In genomic region chr4:140592990-140593770, GRCm38 (mm10) we compare ENCODE assay signal across 11 mouse cellular contexts.
DNase-seq lines count a peak whose midpoint lies in the region; ATAC-seq and TF ChIP-seq lines count a peak whose summit lies in the region.
"Had no signal": no experiment of that assay in that cellular context is flagged by ENCODE, and none has a peak within 500 bp of the region (broad histone marks: within the 10 kb centered on the region; RNA-seq: fewer than 3 reads in every experiment).

No protein-coding gene starts in this region.

- H3K9me3 ChIP-seq in hindbrain, embryonic 10.5 days: peaks cover 19% of the 10 kb centered on the region
- no peaks in the 10 kb centered on the region for H3K9me3 ChIP-seq in hindbrain, postnatal 0 days (ENCODE audit: low read length)
- H3K9me3 ChIP-seq in midbrain, embryonic 12.5 days: peaks cover 8% of the 10 kb centered on the region; the same call in 1 of the 2 replicates
- no peaks in the 10 kb centered on the region for H3K9me3 ChIP-seq in midbrain, embryonic 16.5 days (replicated peaks; ENCODE audit: control insufficient read depth, low read length, poor library complexity, severe bottlenecking)
- H3K9me3 ChIP-seq in hindbrain, embryonic 14.5 days (ENCODE audit: control insufficient read depth, low read length): peaks cover 4% of the 10 kb centered on the region; the same call in 1 of the 2 replicates
- 0 out of 2 replicates have a peak, but pooled peaks cover 3% of the 10 kb centered on the region for H3K9me3 ChIP-seq in neural tube, embryonic 15.5 days (replicated peaks)

- H3K36me3 ChIP-seq in hindbrain, embryonic 10.5 days: peaks cover 81% of the 10 kb centered on the region
- H3K36me3 ChIP-seq in hindbrain, postnatal 0 days (ENCODE audit: insufficient read depth, low read length): peaks cover 13% of the 10 kb centered on the region
- peaks cover 60% of the 10 kb centered on the region for H3K36me3 ChIP-seq in midbrain, embryonic 12.5 days
- peaks cover 11% of the 10 kb centered on the region for H3K36me3 ChIP-seq in midbrain, embryonic 16.5 days (ENCODE audit: control insufficient read depth, insufficient read depth, low read length)
- peaks cover 39% of the 10 kb centered on the region for H3K36me3 ChIP-seq in hindbrain, embryonic 14.5 days (replicated peaks; ENCODE audit: control insufficient read depth, insufficient read depth)
- H3K36me3 ChIP-seq in neural tube, embryonic 15.5 days: peaks cover 37% of the 10 kb centered on the region

- TF ChIP-seq CTCF in hindbrain, postnatal 0 days (IDR thresholded peaks at IDR 0.05; ENCODE audit: low read depth): no peak

- peak overlapping the region; percentile 77 for H3K27ac ChIP-seq in hindbrain, embryonic 10.5 days
- H3K27ac ChIP-seq in hindbrain, postnatal 0 days: no peak overlapping the region
- H3K27ac ChIP-seq in midbrain, embryonic 12.5 days (replicated peaks): peak overlapping the region; percentile 1; the same call in 1 of the 2 replicates
- H3K27ac ChIP-seq in midbrain, embryonic 16.5 days (ENCODE audit: low read length): no peak overlapping the region
- no peak overlapping the region for H3K27ac ChIP-seq in hindbrain, embryonic 14.5 days
- H3K27ac ChIP-seq in neural tube, embryonic 15.5 days (replicated peaks): 0 out of 2 replicates have a peak overlapping the region, but pooled peaks have one; percentile 23
- H3K27ac ChIP-seq: forebrain, embryonic 15.5 days; left cerebral cortex, adult 2 months; liver, embryonic 14.5 days had no signal

- peak; percentile 10 for DNase-seq in hindbrain, embryonic 10.5 days (ENCODE audit: low spot score)
- DNase-seq in hindbrain, postnatal 0 days (ENCODE audit: low spot score): no peak
- DNase-seq in hindbrain, embryonic 14.5 days (ENCODE audit: low spot score): no peak
- no peak for DNase-seq in layer of hippocampus, adult 9-11 months
- no peak for DNase-seq in yolk sac, embryonic 10.5 days (ENCODE audit: low spot score)

- 50% methylated on average over 16 of the region's 16 CpGs for WGBS in hindbrain, embryonic 10.5 days
- 56% methylated on average over 16 of the region's 16 CpGs for WGBS in hindbrain, postnatal 0 days
- WGBS in midbrain, embryonic 12.5 days: 66% methylated on average over 16 of the region's 16 CpGs
- 64% methylated on average over 16 of the region's 16 CpGs for WGBS in midbrain, embryonic 16.5 days
- WGBS in hindbrain, embryonic 14.5 days: 51% methylated on average over 16 of the region's 16 CpGs
- WGBS in neural tube, embryonic 15.5 days: 36% methylated on average over 16 of the region's 16 CpGs

- no peak overlapping the region; the same call in 1 of the 2 replicates for H3K9ac ChIP-seq in hindbrain, postnatal 0 days (replicated peaks; ENCODE audit: low read length)
- no peak overlapping the region for H3K9ac ChIP-seq in midbrain, embryonic 12.5 days (replicated peaks)
- no peak overlapping the region for H3K9ac ChIP-seq in midbrain, embryonic 16.5 days (ENCODE audit: low read depth, low read length)
- H3K9ac ChIP-seq in hindbrain, embryonic 14.5 days: no peak overlapping the region
- H3K9ac ChIP-seq in neural tube, embryonic 15.5 days (replicated peaks): 0 out of 2 replicates have a peak overlapping the region, but pooled peaks have one; percentile 10
- H3K9ac ChIP-seq: forebrain, embryonic 15.5 days; liver, embryonic 14.5 days had no signal

- H3K4me3 ChIP-seq in hindbrain, embryonic 10.5 days: no peak overlapping the region
- no peak overlapping the region for H3K4me3 ChIP-seq in hindbrain, postnatal 0 days (ENCODE audit: low read length)
- no peak overlapping the region for H3K4me3 ChIP-seq in midbrain, embryonic 12.5 days
- no peak overlapping the region for H3K4me3 ChIP-seq in midbrain, embryonic 16.5 days (ENCODE audit: low read depth, low read length)
- no peak overlapping the region for H3K4me3 ChIP-seq in hindbrain, embryonic 14.5 days (replicated peaks; ENCODE audit: low read length)
- H3K4me3 ChIP-seq in neural tube, embryonic 15.5 days (replicated peaks): no peak overlapping the region
- H3K4me3 ChIP-seq: forebrain, embryonic 15.5 days; left cerebral cortex, adult 2 months had no signal

- no peaks in the 10 kb centered on the region for H3K27me3 ChIP-seq in hindbrain, embryonic 10.5 days (ENCODE audit: insufficient read depth, poor library complexity, severe bottlenecking)
- H3K27me3 ChIP-seq in hindbrain, postnatal 0 days (ENCODE audit: insufficient read depth, low read length): no peaks in the 10 kb centered on the region
- H3K27me3 ChIP-seq in midbrain, embryonic 12.5 days: no peaks in the 10 kb centered on the region
- no peaks in the 10 kb centered on the region for H3K27me3 ChIP-seq in midbrain, embryonic 16.5 days (ENCODE audit: control insufficient read depth, insufficient read depth, low read depth, low read length)
- no peaks in the 10 kb centered on the region for H3K27me3 ChIP-seq in hindbrain, embryonic 14.5 days (ENCODE audit: control insufficient read depth, insufficient read depth, low read length)
- no peaks in the 10 kb centered on the region for H3K27me3 ChIP-seq in neural tube, embryonic 15.5 days (replicated peaks)
- H3K27me3 ChIP-seq: forebrain, embryonic 15.5 days had no signal

- peaks cover 19% of the 10 kb centered on the region for H3K4me1 ChIP-seq in hindbrain, embryonic 10.5 days (replicated peaks)
- peaks cover 4% of the 10 kb centered on the region; the same call in 1 of the 2 replicates for H3K4me1 ChIP-seq in hindbrain, postnatal 0 days (ENCODE audit: insufficient read depth, low read length)
- no peaks in the 10 kb centered on the region for H3K4me1 ChIP-seq in midbrain, embryonic 12.5 days
- H3K4me1 ChIP-seq in midbrain, embryonic 16.5 days (ENCODE audit: control insufficient read depth, insufficient read depth, low read length): no peaks in the 10 kb centered on the region
- H3K4me1 ChIP-seq in hindbrain, embryonic 14.5 days (replicated peaks; ENCODE audit: control insufficient read depth, insufficient read depth, low read length): 0 out of 2 replicates have a peak, but pooled peaks cover 4% of the 10 kb centered on the region
- H3K4me1 ChIP-seq in neural tube, embryonic 15.5 days: peaks cover 18% of the 10 kb centered on the region

- H3K4me2 ChIP-seq in hindbrain, postnatal 0 days (ENCODE audit: low read depth, low read length): no peak overlapping the region
- no peak overlapping the region for H3K4me2 ChIP-seq in midbrain, embryonic 12.5 days (replicated peaks)
- H3K4me2 ChIP-seq in midbrain, embryonic 16.5 days (ENCODE audit: low read length): no peak overlapping the region
- no peak overlapping the region for H3K4me2 ChIP-seq in hindbrain, embryonic 14.5 days (replicated peaks)
- no peak overlapping the region for H3K4me2 ChIP-seq in neural tube, embryonic 15.5 days
- H3K4me2 ChIP-seq: forebrain, embryonic 15.5 days had no signal

- no peak for ATAC-seq in hindbrain, postnatal 0 days
- ATAC-seq in midbrain, embryonic 12.5 days (ENCODE audit: low FRiP score, low read depth): no peak
- ATAC-seq in midbrain, embryonic 16.5 days: no peak
- peak; percentile 48; the same call in 1 of the 2 replicates for ATAC-seq in hindbrain, embryonic 14.5 days (ENCODE audit: low FRiP score)
- ATAC-seq in neural tube, embryonic 15.5 days (ENCODE audit: low FRiP score): no peak

Comparison
In these comparisons a context has a peak if more than half of its experiments do, and no peak if none do; other contexts are left out.
1. H3K27ac ChIP-seq: peak in hindbrain, embryonic 10.5 days (single experiment), midbrain, embryonic 12.5 days (single experiment) and neural tube, embryonic 15.5 days (single experiment); none in hindbrain, postnatal 0 days (single experiment), midbrain, embryonic 16.5 days (single experiment) and hindbrain, embryonic 14.5 days (single experiment).